Mouse (Mus musculus) ZHBTc4 (cell line): ENCODE results near the gene Gm49661.

Experiments used
- DNase-seq: peaks from one replicate; pipeline ENCODE4 v3.0.0-alpha.2; 2011; ENCODE audit warnings: low read depth, low spot score

Gm49661 gene

DNA sequence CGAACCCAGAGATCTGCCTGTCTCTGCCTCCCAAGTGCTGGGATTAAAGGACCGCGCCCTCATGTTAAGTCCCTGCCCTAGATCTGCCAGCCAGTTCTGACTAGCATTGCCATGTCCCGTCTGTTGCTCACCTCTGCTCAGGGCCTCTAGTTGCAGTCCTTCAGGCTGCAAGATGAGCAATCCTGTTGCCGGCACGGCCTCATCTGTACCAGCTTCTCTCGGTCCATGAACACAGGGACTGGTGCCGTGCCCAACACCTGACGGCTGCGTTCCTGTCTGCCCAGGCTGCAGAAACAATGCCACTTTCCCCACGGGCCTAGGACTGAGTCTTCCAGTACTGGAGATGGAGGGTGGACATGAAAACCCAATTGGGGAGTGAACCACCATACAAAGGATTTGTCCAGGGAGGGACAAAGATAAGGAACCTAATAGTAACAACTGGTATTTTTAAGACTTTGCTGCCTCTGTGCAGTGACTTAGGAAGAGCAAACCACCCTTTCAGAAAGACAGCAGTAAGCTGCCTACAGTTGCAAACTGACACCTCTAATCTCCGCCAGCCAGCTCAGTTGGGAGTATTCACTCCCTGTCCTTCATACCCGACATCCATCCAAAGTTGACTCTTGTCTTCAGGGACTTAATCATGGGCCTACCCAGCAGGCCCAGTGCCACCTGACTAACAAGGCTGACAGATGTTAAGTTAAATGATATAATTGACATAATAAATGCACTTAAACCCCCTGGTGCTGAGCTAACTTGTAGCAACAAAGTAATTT lies 1.5 kb downstream of the Gm49661 start:
- DNase-seq: no peak

DNA sequence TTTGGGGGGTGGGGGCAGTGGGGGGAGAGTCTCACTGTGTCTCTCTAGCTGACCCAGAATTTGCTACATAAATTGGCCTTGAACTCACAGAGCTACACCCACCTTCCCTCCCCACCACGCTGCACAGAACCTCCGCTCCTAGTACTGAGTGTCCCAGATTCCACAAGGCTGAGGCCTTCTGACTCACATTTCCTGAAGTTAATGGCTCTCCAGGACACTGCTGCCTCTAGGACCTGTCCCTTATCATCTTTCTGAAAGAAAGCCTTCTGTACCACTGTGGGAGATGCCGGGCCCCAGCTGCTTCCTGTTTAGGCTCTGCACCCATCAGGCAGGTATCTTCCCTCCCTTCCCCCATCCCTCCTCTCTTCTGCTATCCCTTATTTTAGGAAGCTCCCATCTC lies 2.6 kb downstream of the Gm49661 start:
- DNase-seq: no peak

DNA sequence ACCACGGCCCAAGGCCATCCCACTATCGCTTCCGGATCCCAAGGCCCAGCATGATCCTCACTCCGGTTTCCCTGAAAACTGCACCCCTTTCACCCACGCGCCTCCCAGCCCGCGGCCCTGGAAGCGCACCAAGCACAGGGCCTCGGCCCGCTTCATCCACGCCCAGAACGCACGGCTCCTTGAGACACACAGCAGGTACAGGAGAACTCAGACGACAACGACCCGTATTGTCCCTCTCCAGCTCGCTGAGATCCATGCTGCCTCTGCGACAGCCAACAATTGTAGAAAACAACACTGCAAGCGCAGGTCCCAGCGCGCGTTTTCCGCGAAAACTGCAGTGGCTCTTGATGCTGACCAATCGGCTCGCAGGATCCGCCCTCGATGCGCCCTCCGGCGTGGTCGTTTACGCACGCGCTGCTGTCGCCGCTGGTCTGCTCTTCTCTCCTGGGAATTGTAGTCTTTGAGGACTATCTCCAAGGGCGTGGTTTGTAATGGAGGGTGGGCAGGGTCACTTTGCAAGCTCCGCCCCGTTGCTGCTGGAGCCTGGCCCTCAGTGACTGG lies 3.4 kb downstream of the Gm49661 start:
- peak; percentile 99 for DNase-seq

DNA sequence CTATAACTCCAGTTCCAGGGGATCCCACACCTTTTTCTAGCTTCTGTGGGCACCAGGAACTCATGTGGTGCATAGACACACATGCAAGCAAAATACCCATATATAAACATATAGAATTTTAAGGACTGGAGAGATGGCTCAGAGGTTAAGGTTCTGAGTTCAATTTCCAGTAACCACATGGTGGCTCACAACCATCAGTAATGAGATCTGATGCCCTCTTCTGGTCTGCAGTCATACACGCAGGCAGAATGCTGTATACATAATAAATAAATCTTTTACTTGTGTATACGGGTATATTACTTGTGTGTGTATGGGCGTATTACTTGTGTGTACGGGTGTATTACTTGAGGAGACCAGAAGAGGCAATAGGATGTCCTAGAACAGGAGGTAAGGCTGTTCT lies 5.3 kb downstream of the Gm49661 start:
- DNase-seq: no peak

DNA sequence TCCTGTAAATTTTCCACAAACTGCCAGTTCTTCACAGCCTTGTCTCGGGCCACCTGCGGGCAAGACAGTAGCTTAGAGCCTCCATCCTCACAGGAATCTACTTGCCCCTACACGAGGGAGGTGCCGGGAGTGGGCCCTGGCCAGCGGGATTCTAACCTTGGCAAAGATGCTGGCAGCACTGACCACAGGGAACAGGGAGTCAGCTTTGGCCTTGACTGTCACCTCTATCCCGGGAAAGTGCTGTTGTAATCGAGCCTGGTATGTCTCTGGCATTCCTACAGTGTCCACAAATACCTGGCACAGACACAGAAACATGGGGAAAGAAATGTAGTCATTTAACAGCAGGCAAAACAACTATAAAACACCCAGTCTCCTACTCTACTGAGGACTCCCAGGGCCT lies 9.4 kb downstream of the Gm49661 start:
- no peak for DNase-seq

DNA sequence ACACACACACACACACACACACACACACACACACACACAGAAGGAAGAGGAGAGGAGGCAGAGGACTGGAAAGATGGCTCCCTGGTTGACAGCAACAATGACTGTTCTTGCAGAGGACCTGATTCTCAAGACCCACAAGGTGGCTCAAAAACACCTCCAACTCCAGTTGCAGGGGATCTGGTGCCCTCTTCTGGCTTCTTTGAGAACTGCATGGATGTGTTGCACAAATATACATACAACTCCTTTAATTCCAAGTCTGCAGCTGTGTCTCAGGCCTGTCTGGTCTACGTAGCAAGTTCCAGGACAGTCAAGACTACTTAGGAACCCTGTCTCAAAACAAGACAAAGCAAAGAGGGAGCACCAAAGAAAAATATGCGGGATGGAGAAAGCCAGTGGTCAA lies 12.5 kb downstream of the Gm49661 start:
- DNase-seq: peak; percentile 94

DNA sequence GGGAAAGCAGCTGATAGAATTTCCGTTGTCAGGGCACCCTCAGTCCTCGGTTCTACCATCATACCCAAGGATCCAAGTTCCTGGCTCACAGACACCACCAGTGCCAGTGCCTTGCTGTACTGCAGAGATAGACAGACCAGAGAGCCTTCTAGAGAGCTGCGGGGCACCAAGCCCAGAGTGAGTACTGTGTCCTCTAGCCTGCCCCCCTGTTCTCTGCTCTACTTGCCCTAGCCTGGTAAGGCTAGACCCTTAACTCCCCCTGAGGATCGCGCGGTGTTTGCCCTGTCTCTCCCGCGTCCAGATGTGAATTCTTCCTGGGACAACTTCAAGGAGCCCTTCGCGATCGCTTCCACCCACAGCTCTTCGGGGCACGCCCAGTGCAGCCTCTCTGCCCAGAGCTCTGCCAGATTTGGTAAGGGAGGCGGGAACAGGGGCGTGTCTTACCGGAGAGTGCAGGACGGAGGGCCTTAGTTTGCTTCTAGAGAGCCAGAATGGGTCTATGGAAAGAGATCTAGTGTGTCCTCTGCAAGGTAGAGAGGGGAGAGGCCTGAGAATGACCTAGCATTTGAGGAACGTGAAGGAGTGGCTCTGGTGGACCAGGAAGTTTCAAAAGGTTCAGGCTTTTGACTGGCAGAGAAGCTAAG lies 16.5 kb downstream of the Gm49661 start:
- DNase-seq: peak; percentile 93

DNA sequence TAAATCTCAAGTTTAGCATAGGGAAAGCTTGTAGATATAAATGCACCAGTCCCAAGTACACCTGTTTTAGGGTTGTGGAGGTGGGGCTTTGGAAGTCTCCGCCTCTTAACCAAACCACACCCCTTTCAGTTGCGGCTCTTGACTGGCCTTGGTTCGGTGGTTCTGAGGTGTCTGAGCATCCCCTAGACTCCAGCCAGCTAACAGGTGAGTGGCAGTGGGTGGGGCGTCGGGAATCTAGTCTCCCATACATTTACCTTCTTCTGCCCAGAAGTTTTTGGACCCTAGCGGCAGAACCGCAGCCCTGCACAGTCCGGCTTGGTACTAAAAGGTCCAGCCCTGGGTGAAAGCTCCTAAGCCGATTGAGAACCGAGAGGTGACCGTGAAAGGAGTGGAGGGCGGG lies 19.5 kb downstream of the Gm49661 start:
- peak; percentile 47 for DNase-seq

DNA sequence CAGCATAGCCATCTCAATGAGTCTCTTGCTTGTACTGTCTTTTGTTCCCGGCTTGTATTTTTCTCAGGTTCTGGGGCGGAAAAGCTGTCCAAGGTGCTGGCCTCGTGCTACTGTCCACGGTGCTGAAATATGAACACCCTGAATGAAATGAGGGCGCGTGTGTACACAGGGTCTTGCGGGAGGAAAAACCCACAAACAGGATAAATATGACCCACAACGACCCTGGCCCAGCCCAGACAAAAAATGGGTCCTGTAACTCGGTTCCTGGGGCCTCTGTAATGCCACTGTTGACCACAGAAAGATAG lies 22.0 kb downstream of the Gm49661 start:
- peak; percentile 57 for DNase-seq

DNA sequence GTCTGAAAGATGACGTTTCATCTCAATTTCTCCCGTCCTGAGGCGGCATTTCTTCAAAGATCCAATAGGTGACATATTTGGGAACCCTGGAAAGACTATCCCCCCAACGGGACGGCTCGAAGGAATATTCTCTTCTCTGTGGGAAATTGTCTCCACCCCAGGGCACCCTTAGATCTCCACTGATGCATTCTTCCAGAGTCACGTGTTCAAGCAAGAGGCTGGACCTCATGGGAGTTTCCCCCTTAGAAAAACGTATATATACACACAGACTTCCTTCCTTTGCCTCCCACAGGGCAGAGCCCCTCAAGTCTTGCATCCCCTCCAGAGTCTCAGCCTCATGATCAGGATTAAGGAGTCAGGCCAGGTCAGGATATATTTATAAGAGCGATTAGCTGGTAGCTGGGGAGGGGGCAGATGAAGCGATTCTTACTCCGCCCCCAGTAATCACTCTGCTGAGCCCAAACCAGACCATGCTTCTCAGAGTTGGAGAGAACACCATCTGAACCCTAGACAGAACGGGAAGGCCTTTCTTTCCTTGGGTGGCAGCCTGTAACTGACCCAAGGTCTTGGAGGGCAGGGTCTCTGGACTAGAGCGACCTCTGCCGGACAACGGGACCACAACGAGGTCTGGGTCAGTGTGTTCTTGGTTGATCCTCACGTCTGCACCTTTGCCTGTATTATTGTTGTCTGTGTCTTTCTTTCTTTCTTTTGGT lies 22.5 kb downstream of the Gm49661 start, which contains the start of gene Rtbdn:
Rtbdn (plus strand) TSS at position 464 of the 713 bp plus-strand sequence.
- no peak for DNase-seq

DNA sequence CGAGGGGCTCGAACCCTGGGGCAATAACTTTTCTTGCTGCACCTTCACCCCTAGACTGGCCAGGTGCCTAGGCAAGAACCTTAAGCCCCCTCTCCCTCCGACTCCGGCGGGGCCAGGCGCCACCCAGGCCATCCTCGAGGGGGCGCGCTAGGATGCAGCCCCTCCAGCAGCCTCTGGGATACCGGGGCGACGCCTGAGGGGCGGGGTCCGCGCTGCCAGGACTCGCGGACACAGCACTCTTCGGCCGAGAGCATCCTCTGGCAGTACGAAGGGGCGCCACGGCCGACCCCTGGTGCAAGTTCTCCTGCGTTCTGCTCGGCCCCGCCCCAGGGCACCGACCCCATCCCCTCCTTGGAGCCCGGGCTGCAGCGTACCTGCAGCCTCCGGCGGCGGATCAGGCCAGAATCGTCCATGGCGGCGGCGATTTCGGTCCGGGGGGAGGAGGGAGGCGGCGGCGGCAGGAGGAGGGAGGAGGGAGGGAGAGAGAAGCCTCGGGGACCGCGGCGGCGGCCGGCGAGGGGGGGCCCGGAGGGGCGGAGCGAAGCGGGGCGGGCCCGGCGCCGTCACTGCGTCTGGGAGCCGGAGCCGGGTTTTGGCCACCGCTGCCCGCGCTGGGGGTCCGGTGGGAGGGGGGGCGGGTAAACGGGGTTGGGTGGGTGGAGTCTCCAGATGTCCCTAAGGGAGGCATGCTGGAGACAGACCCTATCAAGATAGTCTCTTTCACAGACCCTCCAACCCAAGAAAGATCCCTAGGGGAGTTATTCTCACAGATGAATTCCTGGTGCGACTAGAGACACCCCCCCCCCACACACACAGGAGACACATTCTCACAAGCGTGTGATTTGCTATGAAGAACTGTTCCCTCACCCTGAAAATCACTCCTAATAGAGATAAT lies 23.4 kb downstream of the Gm49661 start:
- peak; percentile 79 for DNase-seq

DNA sequence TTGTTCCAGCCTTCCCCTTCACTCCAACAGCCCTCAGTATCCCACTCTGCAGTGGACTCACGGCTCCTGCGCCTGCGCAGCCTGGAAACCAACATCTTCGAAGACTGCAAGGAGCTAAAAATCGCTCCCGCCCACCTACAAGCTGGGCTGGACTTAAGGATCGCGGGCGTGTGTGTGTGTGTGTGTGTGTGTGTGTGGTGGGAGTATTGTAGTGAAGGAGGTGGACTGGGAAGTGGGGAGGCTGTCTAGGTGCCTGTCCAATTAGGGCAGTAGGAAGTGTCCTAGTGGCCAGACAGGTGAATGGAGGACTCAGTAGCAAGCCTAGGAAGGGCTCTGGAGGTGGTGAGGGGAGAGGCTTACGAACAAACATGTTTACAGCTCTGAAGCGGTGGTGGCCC lies 24.0 kb downstream of the Gm49661 start:
- DNase-seq: no peak

DNA sequence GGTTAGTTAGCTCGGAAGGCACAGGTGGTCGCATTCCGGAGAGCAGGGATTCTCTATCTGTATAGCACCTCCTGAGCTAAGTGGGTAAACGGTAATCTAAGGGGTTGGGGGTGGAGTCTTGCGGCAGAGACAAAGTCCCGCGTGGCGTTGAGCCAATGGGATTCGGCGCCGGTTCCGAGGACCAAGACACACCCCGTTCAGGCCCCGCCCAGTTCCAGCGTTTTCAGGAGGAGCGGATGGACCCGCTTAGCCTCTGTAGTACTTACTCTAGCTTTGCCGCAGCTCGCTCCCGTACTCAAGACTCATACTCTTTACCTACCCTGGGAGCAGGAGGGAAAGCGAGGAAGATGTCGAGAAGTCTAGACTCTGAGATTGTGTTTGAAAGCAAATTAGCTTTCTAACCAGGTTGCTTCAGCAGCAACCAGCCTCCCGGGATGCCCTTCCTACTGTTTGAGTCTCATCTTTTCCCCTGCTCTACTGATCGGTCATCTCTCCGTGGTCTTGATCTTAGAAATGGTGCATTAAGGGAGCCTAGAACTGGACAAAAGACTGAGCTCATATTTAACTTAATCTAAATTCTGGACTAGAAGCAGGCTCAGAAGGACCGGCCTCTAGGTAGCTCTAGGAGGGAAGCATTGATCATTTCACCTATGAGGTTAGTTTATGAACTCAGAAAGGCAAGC lies 24.6 kb downstream of the Gm49661 start:
- peak; percentile 93 for DNase-seq

DNA sequence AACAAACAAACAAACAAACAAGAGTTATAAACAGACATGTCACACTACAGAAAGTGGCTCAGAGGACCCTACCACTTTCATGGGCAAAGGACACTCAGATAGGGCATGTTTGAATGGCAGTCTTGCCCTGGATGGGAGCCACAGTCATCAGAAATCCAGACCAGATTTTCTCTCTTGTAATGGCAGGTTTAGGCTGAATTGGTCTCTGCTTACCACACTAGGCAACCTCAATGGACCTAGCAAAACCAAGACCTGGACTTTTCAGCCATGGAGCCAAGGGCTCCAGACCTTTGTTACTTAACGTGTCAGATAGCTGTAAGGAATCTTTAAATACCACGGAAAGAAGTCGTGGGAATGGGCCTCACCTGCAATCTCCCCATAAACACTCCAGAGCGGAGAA lies 25.5 kb downstream of the Gm49661 start:
- DNase-seq: no peak

DNA sequence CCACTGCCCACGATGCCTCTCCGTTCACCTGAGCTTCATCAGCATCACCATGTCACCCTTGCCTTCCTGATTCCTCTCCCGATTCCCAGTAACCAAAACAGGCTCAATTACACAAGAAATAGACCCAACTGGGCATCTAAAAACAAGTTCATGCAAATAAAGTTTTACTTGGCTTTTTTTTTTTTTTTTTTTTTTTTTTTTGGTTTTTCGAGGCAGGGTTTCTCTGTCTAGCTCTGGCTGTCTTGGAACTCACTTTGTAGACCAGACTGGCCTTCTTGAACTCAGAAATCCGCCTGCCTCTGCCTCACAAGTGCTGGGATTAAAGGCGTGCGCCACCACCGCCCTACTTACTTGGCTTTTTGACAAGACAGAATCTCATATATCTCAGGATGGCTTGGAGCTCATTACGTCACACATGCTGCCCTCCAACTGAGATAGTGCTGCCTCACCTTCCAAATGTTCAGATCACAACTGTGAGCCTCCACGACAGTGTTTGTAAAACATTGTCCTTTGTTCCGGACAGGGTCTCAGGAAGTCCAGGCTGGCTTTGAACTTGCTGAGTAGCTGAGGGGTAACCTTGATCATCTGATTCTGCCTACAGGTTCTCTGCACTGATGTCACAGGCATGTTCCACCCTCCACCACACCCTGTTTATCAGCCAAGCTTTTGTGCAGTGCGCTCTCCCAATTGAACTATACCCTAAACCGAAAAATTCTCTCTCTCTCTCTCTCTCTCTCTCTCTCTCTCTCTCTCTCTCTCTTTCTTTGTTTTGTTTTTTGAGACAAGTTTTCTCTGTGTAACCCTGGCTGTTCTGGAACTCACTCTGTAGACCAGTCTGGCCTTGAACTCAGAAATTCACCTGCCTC lies 31.4 kb downstream of the Gm49661 start:
- no peak for DNase-seq

DNA sequence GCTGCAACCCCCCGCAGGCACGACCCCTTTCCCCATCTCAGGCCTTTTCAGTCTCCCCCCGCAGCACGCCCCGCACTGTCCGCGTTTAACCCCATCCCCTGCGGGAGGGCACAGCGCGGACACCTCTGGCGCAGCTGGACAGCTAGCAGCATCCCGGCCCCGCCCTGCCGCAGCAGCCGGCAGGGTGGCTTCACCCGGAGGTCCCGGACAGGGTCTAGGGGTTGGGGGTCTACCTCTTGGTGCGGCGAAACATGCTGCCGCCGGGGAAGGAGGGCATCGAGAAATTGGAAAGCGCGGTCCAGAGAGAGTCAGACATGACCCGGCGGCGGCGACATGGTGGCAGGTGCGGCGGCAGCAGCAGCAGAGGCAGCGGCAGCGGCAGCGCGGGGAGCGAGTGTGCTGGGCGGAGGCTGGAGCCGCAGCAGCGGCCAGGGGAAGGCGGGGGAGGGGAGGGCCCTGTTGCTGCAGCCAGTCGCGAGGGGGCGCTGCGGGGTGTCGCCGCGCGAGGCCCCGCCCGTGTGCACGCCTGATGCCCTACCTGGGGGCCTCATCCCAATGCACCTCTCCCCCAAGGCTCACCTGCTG lies 32.2 kb downstream of the Gm49661 start, which contains the start of gene Mast1:
Mast1 (minus strand) TSS at position 398 of the 585 bp plus-strand sequence.
- peak; percentile 88 for DNase-seq

DNA sequence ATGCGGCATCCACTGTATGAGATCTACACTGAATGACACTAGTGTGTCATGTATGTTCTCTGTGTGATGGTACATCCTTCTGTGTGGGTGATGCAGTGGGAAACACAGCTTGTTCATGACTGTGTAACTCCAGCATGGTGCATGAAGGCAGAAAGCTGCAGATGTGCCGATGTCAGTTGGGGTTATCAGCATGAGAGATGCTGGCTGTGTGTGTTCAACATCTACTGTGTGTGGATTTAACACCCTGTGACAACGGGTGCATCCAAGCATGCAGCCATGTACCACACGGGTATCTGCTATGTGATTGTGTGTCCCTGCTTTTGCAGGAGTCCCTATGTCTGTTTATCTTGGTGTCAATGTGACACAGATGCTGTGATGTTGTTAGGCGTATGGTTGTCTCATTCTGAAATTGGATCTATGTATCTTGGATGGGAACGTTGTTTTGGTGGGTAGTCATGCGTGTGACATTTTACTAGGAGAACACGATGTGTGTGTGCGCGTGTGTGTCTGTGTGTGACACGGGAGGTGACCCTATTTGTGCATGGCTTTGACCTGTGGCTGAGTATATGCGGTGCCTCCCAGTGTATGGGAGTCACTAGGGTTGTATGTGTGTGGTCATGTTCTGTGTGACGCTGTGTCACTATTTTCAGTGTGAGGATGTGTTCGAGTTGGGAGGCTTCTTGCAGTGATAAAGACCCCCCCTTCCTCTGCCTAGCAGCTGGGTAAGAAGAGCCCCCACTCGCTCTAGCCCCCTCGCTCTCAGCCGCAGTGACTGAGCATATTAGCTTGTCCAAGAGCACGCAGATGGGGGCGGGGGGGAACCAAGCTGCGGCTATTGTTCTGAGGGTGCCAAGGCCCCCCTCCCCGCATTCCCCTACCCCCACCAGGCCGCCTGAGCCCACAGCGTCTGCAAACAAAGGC lies 32.9 kb downstream of the Gm49661 start:
- DNase-seq: no peak

DNA sequence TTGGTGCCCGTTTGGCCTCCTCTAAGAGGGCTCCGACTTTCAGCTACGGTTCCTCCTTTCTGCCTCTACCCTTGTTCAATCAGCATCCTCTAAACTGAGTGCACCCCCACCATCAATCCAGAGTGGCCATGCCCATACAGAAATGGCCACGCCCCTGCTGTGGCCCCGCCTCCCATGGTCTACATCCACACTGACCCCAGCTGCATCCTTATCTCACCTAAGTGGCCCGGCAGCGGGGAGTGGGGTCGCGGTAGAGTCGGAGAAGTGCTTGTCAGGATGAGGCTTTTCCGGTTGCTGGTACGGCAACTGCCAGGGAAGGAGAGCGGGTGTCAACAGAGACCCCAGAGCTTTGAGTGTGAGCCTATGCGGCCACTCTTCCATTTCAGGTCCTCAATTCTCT lies 33.7 kb downstream of the Gm49661 start:
- DNase-seq: no peak
